In genomic region chr11:78896357-78897123, GRCm38 (mm10) we compare ENCODE assay signal across 7 mouse cellular contexts. TPM values are rescaled to one million over a fixed set of nuclear protein-coding genes. Genes with fewer than 3 reads are reported as not detected.
DNase-seq lines count a peak whose midpoint lies in the region; ATAC-seq and TF ChIP-seq lines count a peak whose summit lies in the region.

No protein-coding gene starts in this region.

- H3K36me3 ChIP-seq in intestine, postnatal 0 days (ENCODE audit: control insufficient read depth, insufficient read depth), result no peaks in the 10 kb centered on the region
- H3K36me3 ChIP-seq in intestine, embryonic 15.5 days, result no peaks in the 10 kb centered on the region
- H3K36me3 ChIP-seq in limb, embryonic 10.5 days, result no peaks in the 10 kb centered on the region
- no peaks in the 10 kb centered on the region for H3K36me3 ChIP-seq in splenic B cell, adult 2 months (ENCODE audit: control insufficient read depth, insufficient read depth, low read length, poor library complexity, severe bottlenecking)

- TF ChIP-seq CTCF in intestine, postnatal 0 days (IDR thresholded peaks at IDR 0.05; ENCODE audit: low read depth), result peak; percentile 85

- DNase-seq in ES-CJ7 (ENCODE audit: low read depth, low spot score), result peak; percentile 77
- DNase-seq in adrenal gland, postnatal 36 days, result peak; percentile 21 to 41
- peak; percentile 64 for DNase-seq in limb, embryonic 10.5 days (ENCODE audit: low spot score)
- peak; percentile 60 for DNase-seq in splenic B cell, adult 2 months (ENCODE audit: low read depth, low spot score)
- DNase-seq in yolk sac, embryonic 10.5 days (ENCODE audit: low spot score), result no peak

- no peaks in the 10 kb centered on the region for H3K9me3 ChIP-seq in intestine, postnatal 0 days (ENCODE audit: control insufficient read depth)
- H3K9me3 ChIP-seq in intestine, embryonic 15.5 days, result no peaks in the 10 kb centered on the region
- H3K9me3 ChIP-seq in limb, embryonic 10.5 days (replicated peaks), result no peaks in the 10 kb centered on the region

- ATAC-seq in intestine, postnatal 0 days, result peak; percentile 49; the same call in 1 of the 2 replicates
- ATAC-seq in intestine, embryonic 15.5 days, result no peak

- no peaks in the 10 kb centered on the region for H3K4me1 ChIP-seq in intestine, postnatal 0 days (replicated peaks; ENCODE audit: control insufficient read depth, insufficient read depth, low read length)
- no peaks in the 10 kb centered on the region for H3K4me1 ChIP-seq in intestine, embryonic 15.5 days (replicated peaks)
- no peaks in the 10 kb centered on the region for H3K4me1 ChIP-seq in limb, embryonic 10.5 days

- H3K27me3 ChIP-seq in intestine, postnatal 0 days (replicated peaks; ENCODE audit: control insufficient read depth, insufficient read depth, low read length), result no peaks in the 10 kb centered on the region
- H3K27me3 ChIP-seq in intestine, embryonic 15.5 days (replicated peaks), result no peaks in the 10 kb centered on the region
- no peaks in the 10 kb centered on the region for H3K27me3 ChIP-seq in limb, embryonic 10.5 days (ENCODE audit: low read depth, poor library complexity, severe bottlenecking)
- no peaks in the 10 kb centered on the region for H3K27me3 ChIP-seq in splenic B cell, adult 2 months (ENCODE audit: control insufficient read depth, insufficient read depth, low read length, poor library complexity, severe bottlenecking)

- no peak overlapping the region for H3K9ac ChIP-seq in intestine, postnatal 0 days (ENCODE audit: low read depth, low read length)
- no peak overlapping the region for H3K9ac ChIP-seq in intestine, embryonic 15.5 days

- H3K4me2 ChIP-seq in intestine, postnatal 0 days (replicated peaks; ENCODE audit: low read depth), result no peak overlapping the region
- H3K4me2 ChIP-seq in intestine, embryonic 15.5 days (replicated peaks), result no peak overlapping the region

- H3K4me3 ChIP-seq in intestine, postnatal 0 days (ENCODE audit: low read depth, low read length), result no peak overlapping the region
- no peak overlapping the region for H3K4me3 ChIP-seq in intestine, embryonic 15.5 days (replicated peaks)
- no peak overlapping the region for H3K4me3 ChIP-seq in limb, embryonic 10.5 days

- WGBS in intestine, postnatal 0 days, result 78% methylated on average over 7 of the region's 7 CpGs
- 79% methylated on average over 7 of the region's 7 CpGs for WGBS in intestine, embryonic 15.5 days
- 74% methylated on average over 7 of the region's 7 CpGs for WGBS in limb, embryonic 10.5 days

- no peak overlapping the region for H3K27ac ChIP-seq in intestine, postnatal 0 days (ENCODE audit: low read depth, low read length)
- no peak overlapping the region for H3K27ac ChIP-seq in intestine, embryonic 15.5 days
- H3K27ac ChIP-seq in limb, embryonic 10.5 days, result no peak overlapping the region

RNA-seq across cellular contexts. Expression of gene Nos2, which starts 24.0 kb away (rescaled TPM):
- 0.21 and 0.26 TPM in 2 replicates for polyA plus RNA-seq in intestine, postnatal 0 days (2015; fragmentation: Nextera tagmentation; extraction: Ambion mirVana)
- 1.1 TPM in 2 replicates for polyA plus RNA-seq in intestine, embryonic 15.5 days (2015; fragmentation: Nextera tagmentation; extraction: Ambion mirVana)
- total RNA-seq in adrenal gland, postnatal 36 days (2021), result 1 to 10 TPM in 1 of 2 experiments, under 1 TPM in 1; 0.89 to 1.8 TPM
- polyA plus RNA-seq in limb, embryonic 10.5 days (2016; fragmentation: Nextera tagmentation; extraction: Ambion mirVana), result 0.85 and 1.4 TPM in 2 replicates
